8 mouse cellular contexts compared by ENCODE assay signal in genomic region chr10:127079665-127080391, GRCm38 (mm10). TPM values are rescaled to one million over a fixed set of nuclear protein-coding genes. Genes with fewer than 3 reads are reported as not detected.
DNase-seq lines count a peak whose midpoint lies in the region; ATAC-seq and TF ChIP-seq lines count a peak whose summit lies in the region.

No protein-coding gene starts in this region.

- intact Hi-C loops in heart, adult 2 months (cut with DNase I), result no loop called here

- ATAC-seq in forebrain, embryonic 14.5 days, result 0 out of 2 replicates have a peak, but pooled peaks have one; percentile 8
- ATAC-seq in limb, embryonic 14.5 days (ENCODE audit: low FRiP score, low read depth), result no peak

- peak overlapping the region; percentile 41 for H3K27ac ChIP-seq in heart, adult 2 months
- H3K27ac ChIP-seq in forebrain, embryonic 14.5 days (ENCODE audit: low read depth, low read length), result peak overlapping the region; percentile 86
- H3K27ac ChIP-seq in limb, embryonic 14.5 days (replicated peaks; ENCODE audit: low read depth, low read length), result no peak overlapping the region

- TF ChIP-seq CTCF in heart, adult 2 months (IDR thresholded peaks at IDR 0.05), result peak; percentile 61

- TF ChIP-seq POLR2A in heart, adult 2 months (IDR thresholded peaks at IDR 0.05; ENCODE audit: insufficient read depth, low read depth, low read length), result no peak
- TF ChIP-seq POLR2A in limb, embryonic 14.5 days (IDR thresholded peaks at IDR 0.05; ENCODE audit: borderline replicate concordance, extremely low read depth, insufficient read depth, insufficient read length), result no peak

- peak; percentile 35 to 58 for DNase-seq in heart, adult 2 months
- no peak for DNase-seq in heart, adult 11 months
- DNase-seq in brain, adult 2 months (ENCODE audit: low read depth, low spot score), result peak; percentile 62
- DNase-seq in forebrain, embryonic 14.5 days (ENCODE audit: low spot score), result no peak
- DNase-seq in limb, embryonic 14.5 days (ENCODE audit: low spot score), result no peak
- peak; percentile 58 for DNase-seq in retina, postnatal 1 day
- no peak for DNase-seq in testis, postnatal 10 days (ENCODE audit: low spot score)
- no peak for DNase-seq in layer of hippocampus, adult 9-10 months (ENCODE audit: low spot score)

- WGBS in heart, adult 2 months, result 11% methylated on average over 68 of the region's 70 CpGs
- WGBS in forebrain, embryonic 14.5 days, result 2% methylated on average over 65 of the region's 70 CpGs
- 1% methylated on average over 44 of the region's 70 CpGs for WGBS in limb, embryonic 14.5 days

- peak overlapping the region; percentile 97 for H3K4me2 ChIP-seq in forebrain, embryonic 14.5 days (ENCODE audit: low read length)
- peak overlapping the region; percentile 96 for H3K4me2 ChIP-seq in limb, embryonic 14.5 days (replicated peaks; ENCODE audit: low read depth, low read length, severe bottlenecking)

- H3K9ac ChIP-seq in heart, adult 2 months (ENCODE audit: low read depth, low read length), result peak overlapping the region; percentile 13
- H3K9ac ChIP-seq in forebrain, embryonic 14.5 days (ENCODE audit: low read length), result peak overlapping the region; percentile 85
- peak overlapping the region; percentile 56 for H3K9ac ChIP-seq in limb, embryonic 14.5 days (ENCODE audit: low read depth, low read length, severe bottlenecking)

- H3K27me3 ChIP-seq in heart, adult 2 months (ENCODE audit: control insufficient read depth, insufficient read depth, low read length), result no peaks in the 10 kb centered on the region; the same call in 1 of the 2 replicates
- peaks cover 37% of the 10 kb centered on the region for H3K27me3 ChIP-seq in forebrain, embryonic 14.5 days (replicated peaks; ENCODE audit: control insufficient read depth, insufficient read depth, low read length)
- H3K27me3 ChIP-seq in limb, embryonic 14.5 days (ENCODE audit: control insufficient read depth, insufficient read depth, low read length), result peaks cover 74% of the 10 kb centered on the region

- H3K4me1 ChIP-seq in heart, adult 2 months (ENCODE audit: control insufficient read depth, insufficient read depth, low read length), result no peaks in the 10 kb centered on the region
- peaks cover 31% of the 10 kb centered on the region for H3K4me1 ChIP-seq in forebrain, embryonic 14.5 days (ENCODE audit: control insufficient read depth, insufficient read depth, low read length)
- H3K4me1 ChIP-seq in limb, embryonic 14.5 days (ENCODE audit: control insufficient read depth, insufficient read depth, low read length), result peaks cover 9% of the 10 kb centered on the region; the same call in 1 of the 2 replicates

- H3K9me3 ChIP-seq in forebrain, embryonic 14.5 days (replicated peaks; ENCODE audit: control insufficient read depth, low read length), result no peaks in the 10 kb centered on the region
- H3K9me3 ChIP-seq in limb, embryonic 14.5 days (ENCODE audit: control insufficient read depth, low read length), result no peaks in the 10 kb centered on the region

- H3K4me3 ChIP-seq in heart, adult 2 months, result peak overlapping the region; percentile 53
- H3K4me3 ChIP-seq in forebrain, embryonic 14.5 days (ENCODE audit: low read depth, low read length), result peak overlapping the region; percentile 74
- H3K4me3 ChIP-seq in limb, embryonic 14.5 days (replicated peaks; ENCODE audit: low read length), result peak overlapping the region; percentile 52

- no peaks in the 10 kb centered on the region for H3K36me3 ChIP-seq in heart, adult 2 months (ENCODE audit: control insufficient read depth, insufficient read depth, low read length)
- peaks cover 8% of the 10 kb centered on the region; the same call in 1 of the 2 replicates for H3K36me3 ChIP-seq in forebrain, embryonic 14.5 days (ENCODE audit: control insufficient read depth, insufficient read depth, low read length)
- no peaks in the 10 kb centered on the region for H3K36me3 ChIP-seq in limb, embryonic 14.5 days (ENCODE audit: control insufficient read depth, insufficient read depth, low read length)

- TF ChIP-seq EP300 in heart, adult 2 months (IDR thresholded peaks at IDR 0.05; ENCODE audit: insufficient read depth, low read depth, low read length), result no peak

- no peaks in the 10 kb centered on the region for H3K79me2 ChIP-seq in heart, adult 2 months (replicated peaks; ENCODE audit: control insufficient read depth, insufficient read depth, low read length)

RNA-seq across cellular contexts. Expression of gene Agap2, which starts 4.7 kb away (rescaled TPM):
- total RNA-seq in heart, adult 2 months (2021), result 1 to 10 TPM; 5.0 to 5.5 TPM
- polyA plus RNA-seq in heart, adult 2 months (2012; rRNA removed), result 2.9 and 4.8 TPM in 2 replicates
- 3.9 and 4.7 TPM in 2 replicates for polyA plus RNA-seq in forebrain, embryonic 14.5 days (2014; fragmentation: Nextera tagmentation; extraction: Ambion mirVana)
- 5.3 and 6.0 TPM in 2 replicates for polyA plus RNA-seq in limb, embryonic 14.5 days (2012; rRNA removed)
- 0.32 and 0.57 TPM in 2 replicates for polyA plus RNA-seq in limb, embryonic 14.5 days (2014; fragmentation: Nextera tagmentation; extraction: Ambion mirVana)

RNA-seq across cellular contexts. Expression of gene Tspan31, which starts 9.8 kb away (rescaled TPM):
- total RNA-seq in heart, adult 2 months (2021), result 10 to 100 TPM; 39.3 to 51.0 TPM
- polyA plus RNA-seq in heart, adult 2 months (2012; rRNA removed), result 67.6 and 130 TPM in 2 replicates
- polyA plus RNA-seq in forebrain, embryonic 14.5 days (2014; fragmentation: Nextera tagmentation; extraction: Ambion mirVana), result 36.7 and 44.5 TPM in 2 replicates
- 124 and 164 TPM in 2 replicates for polyA plus RNA-seq in limb, embryonic 14.5 days (2012; rRNA removed)
- polyA plus RNA-seq in limb, embryonic 14.5 days (2014; fragmentation: Nextera tagmentation; extraction: Ambion mirVana), result 58.3 and 72.1 TPM in 2 replicates

RNA-seq across cellular contexts. Expression of gene Cdk4, which starts 16.5 kb away (rescaled TPM):
- total RNA-seq in heart, adult 2 months (2021), result 10 to 100 TPM; 77.8 to 83.0 TPM
- 110 and 139 TPM in 2 replicates for polyA plus RNA-seq in heart, adult 2 months (2012; rRNA removed)
- polyA plus RNA-seq in forebrain, embryonic 14.5 days (2014; fragmentation: Nextera tagmentation; extraction: Ambion mirVana), result 1,959 and 2,468 TPM in 2 replicates
- 1,132 and 1,227 TPM in 2 replicates for polyA plus RNA-seq in limb, embryonic 14.5 days (2012; rRNA removed)
- polyA plus RNA-seq in limb, embryonic 14.5 days (2014; fragmentation: Nextera tagmentation; extraction: Ambion mirVana), result 1,659 and 1,732 TPM in 2 replicates

RNA-seq across cellular contexts. Expression of gene March9, which starts 19.8 kb away (rescaled TPM):
- 1 to 10 TPM; 2.8 to 3.1 TPM for total RNA-seq in heart, adult 2 months (2021)
- 2.5 and 2.7 TPM in 2 replicates for polyA plus RNA-seq in heart, adult 2 months (2012; rRNA removed)
- 8.2 and 8.8 TPM in 2 replicates for polyA plus RNA-seq in forebrain, embryonic 14.5 days (2014; fragmentation: Nextera tagmentation; extraction: Ambion mirVana)
- polyA plus RNA-seq in limb, embryonic 14.5 days (2012; rRNA removed), result 8.6 and 9.8 TPM in 2 replicates
- 2.7 and 3.1 TPM in 2 replicates for polyA plus RNA-seq in limb, embryonic 14.5 days (2014; fragmentation: Nextera tagmentation; extraction: Ambion mirVana)

RNA-seq across cellular contexts. Expression of gene Cyp27b1, which starts 31.8 kb away (rescaled TPM):
- total RNA-seq in heart, adult 2 months (2021), result under 1 TPM in 1 of 2 experiments, not detected in 1; 0.10 TPM
- polyA plus RNA-seq in heart, adult 2 months (2012; rRNA removed), result 0.12 and 0.35 TPM in 2 replicates
- polyA plus RNA-seq in forebrain, embryonic 14.5 days (2014; fragmentation: Nextera tagmentation; extraction: Ambion mirVana), result 0.09 TPM in 1 of 2 replicates, not detected in the other
- 1.1 and 1.5 TPM in 2 replicates for polyA plus RNA-seq in limb, embryonic 14.5 days (2012; rRNA removed)
- polyA plus RNA-seq in limb, embryonic 14.5 days (2014; fragmentation: Nextera tagmentation; extraction: Ambion mirVana), result 0.19 and 0.53 TPM in 2 replicates

Comparison
In these comparisons a context has a peak if more than half of its experiments do, and no peak if none do; other contexts are left out.
1. DNase-seq: peak in heart, adult 2 months (2 of 2), brain, adult 2 months (single experiment) and retina, postnatal 1 day (single experiment); none in heart, adult 11 months (single experiment), forebrain, embryonic 14.5 days (single experiment), limb, embryonic 14.5 days (single experiment), testis, postnatal 10 days (single experiment) and layer of hippocampus, adult 9-10 months (single experiment).
2. H3K9ac ChIP-seq: peak in every context shown above with its lines; median percentile 85 in forebrain, embryonic 14.5 days; 56 in limb, embryonic 14.5 days; 13 in heart, adult 2 months.
3. Peak in every context shown above with its lines, with median percentiles within 50 percentile points of each other: H3K4me3 ChIP-seq.